Mouse (Mus musculus) limb, embryonic 14.5 days (tissue): ENCODE measurements at regions not wholly inside any gene's neighbourhood (a gene's known extent, or its start where the extent isn't known, plus 50 kb on each side); places are given as distances from the start of the nearest gene placed in this dataset.

ENCODE experiments used
- ATAC-seq: fragments of 200-750 bp; cut with Nextera tagmentation; 2 replicates; pipeline ENCODE4 v1.8.0; 2017; ENCODE audit warnings: low read depth, moderate number of reproducible peaks, moderate TSS enrichment; ENCODE audit not compliant: low FRiP score
- DNase-seq: peaks from one replicate; pipeline ENCODE4 v3.0.0-alpha.2; 2015; ENCODE audit warnings: low spot score
- H3K27ac ChIP-seq: fragments of 300-500 bp; sonication (generic); replicated peaks from 2 replicates; pipeline ENCODE4 v1.5.1; 2014; ENCODE audit warnings: low read depth, mild to moderate bottlenecking, low read length, moderate library complexity, mixed read lengths
- H3K27me3 ChIP-seq: fragments of 300-500 bp; sonication (generic); 2 replicates; pipeline ENCODE4 v1.6.1; 2014; ENCODE audit warnings: low read length, mixed read lengths; ENCODE audit not compliant: control insufficient read depth, insufficient read depth
- H3K36me3 ChIP-seq: fragments of 300-500 bp; sonication (generic); 2 replicates; pipeline ENCODE4 v1.6.1; 2014; ENCODE audit warnings: mild to moderate bottlenecking, low read length, moderate library complexity, mixed read lengths; ENCODE audit not compliant: control insufficient read depth, insufficient read depth
- H3K4me1 ChIP-seq: fragments of 300-500 bp; sonication (generic); 2 replicates; pipeline ENCODE4 v1.6.1; 2014; ENCODE audit warnings: antibody characterized with exemption, low read length, mixed read lengths; ENCODE audit not compliant: control insufficient read depth, insufficient read depth
- H3K4me2 ChIP-seq: fragments of 300-500 bp; sonication (generic); replicated peaks from 2 replicates; pipeline ENCODE4 v1.6.1; 2014; ENCODE audit warnings: low read depth, mild to moderate bottlenecking, low read length, moderate library complexity; ENCODE audit not compliant: severe bottlenecking
- H3K4me3 ChIP-seq: fragments of 300-500 bp; sonication (generic); replicated peaks from 2 replicates; pipeline ENCODE4 v1.5.1; 2014; ENCODE audit warnings: low read length
- H3K9ac ChIP-seq: fragments of 300-500 bp; sonication (generic); 2 replicates; pipeline ENCODE4 v1.6.1; 2014; ENCODE audit warnings: mild to moderate bottlenecking, low read depth, low read length, moderate library complexity; ENCODE audit not compliant: severe bottlenecking
- H3K9me3 ChIP-seq: fragments of 300-500 bp; sonication (generic); 2 replicates; pipeline ENCODE4 v1.6.1; 2016; ENCODE audit warnings: low read length; ENCODE audit not compliant: control insufficient read depth
- POLR2A ChIP-seq: fragments of 200-500 bp; IDR thresholded peaks from 2 replicates; pipeline ENCODE4 v1.8.0; 2012; ENCODE audit warnings: inconsistent platforms, mild to moderate bottlenecking, moderate library complexity, borderline replicate concordance; ENCODE audit not compliant: insufficient read depth, insufficient read length; ENCODE audit errors: extremely low read depth
- WGBS: fragments of 180-500 bp; shearing (Covaris S2); extraction: QIAGEN DNeasy Blood & Tissue Kit; methylation state at CpG from one replicate; pipeline ENCODE4 v1.1.7; 2014; 5-methylcytosine and 5-hydroxymethylcytosine counted together

- no peak for TF ChIP-seq POLR2A
- no peak for DNase-seq
- Histone ChIP-seq H3K4me3 (no peak overlapping the region), H3K4me2 (no peak overlapping the region), H3K27ac (no peak overlapping the region), H3K4me1 (no peaks in the 10 kb centered on the region), H3K27me3 (no peaks in the 10 kb centered on the region), H3K9me3 (no peaks in the 10 kb centered on the region), H3K36me3 (no peaks in the 10 kb centered on the region), H3K9ac (no peak overlapping the region)
- WGBS = 64% methylated on average over 11 of the region's 11 CpGs
- no peak for ATAC-seq
Observed at GRCm38 (mm10) chr3:80038553-80039129, 154.3 kb downstream of the Fam198b start.

GRCm38 (mm10) chr3:80042756-80043484 lies 158.6 kb downstream of the Fam198b start:
- H3K36me3 ChIP-seq = no peaks in the 10 kb centered on the region
- ATAC-seq (peak; percentile 57), DNase-seq (peak; percentile 83)
- TF ChIP-seq POLR2A = no peak
- no peaks in the 10 kb centered on the region for H3K4me1 ChIP-seq
- H3K27ac ChIP-seq = no peak overlapping the region
- H3K4me2 ChIP-seq = no peak overlapping the region
- no peaks in the 10 kb centered on the region for H3K9me3 ChIP-seq
- WGBS = 61% methylated on average over 5 of the region's 5 CpGs
- no peaks in the 10 kb centered on the region for H3K27me3 ChIP-seq
- no peak overlapping the region for H3K9ac ChIP-seq
- H3K4me3 ChIP-seq = no peak overlapping the region

- Histone ChIP-seq H3K4me1 (no peaks in the 10 kb centered on the region), H3K9me3 (no peaks in the 10 kb centered on the region), H3K4me3 (no peak overlapping the region), H3K27me3 (no peaks in the 10 kb centered on the region), H3K27ac (no peak overlapping the region), H3K4me2 (no peak overlapping the region), H3K9ac (no peak overlapping the region), H3K36me3 (no peaks in the 10 kb centered on the region)
- TF ChIP-seq POLR2A = no peak
- DNase-seq (no peak), ATAC-seq (no peak)
- whole genome bisulfite sequencing = 81% methylated on average over 5 of the region's 5 CpGs
Observed at GRCm38 (mm10) chr3:80049495-80050225, 165.3 kb downstream of the Fam198b start.

GRCm38 (mm10) chr3:80050920-80051319 lies 166.6 kb downstream of the Fam198b start:
- H3K4me1 ChIP-seq = no peaks in the 10 kb centered on the region
- WGBS = 50% methylated on average over 4 of the region's 4 CpGs
- no peak for ATAC-seq

GRCm38 (mm10) chr3:80051963-80052362 lies 167.6 kb downstream of the Fam198b start:
- ATAC-seq = no peak
- no peak for DNase-seq
- WGBS = 68% methylated on average over 4 of the region's 4 CpGs

More at GRCm38 (mm10) chr3:80050920-80051319, 166.6 kb downstream of the Fam198b start:
- no peak for TF ChIP-seq POLR2A
- Histone ChIP-seq H3K9me3 (no peaks in the 10 kb centered on the region), H3K27ac (no peak overlapping the region), H3K4me3 (no peak overlapping the region), H3K9ac (no peak overlapping the region), H3K4me2 (no peak overlapping the region), H3K36me3 (no peaks in the 10 kb centered on the region), H3K27me3 (no peaks in the 10 kb centered on the region)
- no peak for DNase-seq

More at GRCm38 (mm10) chr3:80051963-80052362, 167.6 kb downstream of the Fam198b start:
- TF ChIP-seq POLR2A = no peak
- no peaks in the 10 kb centered on the region for H3K27me3 ChIP-seq
- no peak overlapping the region for H3K27ac ChIP-seq
- H3K4me3 ChIP-seq = no peak overlapping the region
- no peak overlapping the region for H3K9ac ChIP-seq
- no peak overlapping the region for H3K4me2 ChIP-seq
- H3K9me3 ChIP-seq = no peaks in the 10 kb centered on the region
- H3K36me3 ChIP-seq = no peaks in the 10 kb centered on the region
- H3K4me1 ChIP-seq = no peaks in the 10 kb centered on the region
